Mouse (Mus musculus): Measurements from ENCODE around the gene Mipep. TPM values are rescaled to one million over a fixed set of nuclear protein-coding genes. Genes with fewer than 3 reads are reported as not detected.

Gene Mipep
- polyA plus RNA-seq, 1 experiment from 2014 or later: 13.5 TPM

DNA sequence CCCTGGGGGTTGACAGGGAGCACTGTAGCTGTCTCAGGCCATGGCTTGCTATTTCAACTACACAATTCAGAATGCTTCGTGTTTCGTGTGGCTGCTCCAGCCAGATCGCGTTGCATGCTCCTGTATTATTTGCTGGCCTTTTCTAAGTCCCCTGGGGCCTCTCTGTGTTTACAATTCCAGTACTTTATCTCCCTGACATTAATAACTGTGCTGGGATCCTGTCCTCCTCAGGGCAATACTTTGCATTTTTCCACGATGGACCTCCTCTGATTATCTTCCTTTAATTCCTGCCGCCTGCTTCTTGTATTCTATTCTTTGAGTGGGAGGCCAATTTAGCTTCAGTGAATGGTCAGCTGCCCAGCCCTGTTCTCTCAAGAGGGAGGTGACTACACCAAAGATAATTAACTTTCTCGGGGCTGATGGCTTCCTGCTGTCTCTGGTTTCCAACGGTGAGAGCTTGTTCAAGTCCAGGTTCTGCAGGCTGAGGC lies 128.7 kb downstream of the Mipep start:
- DNase-seq (no peak), ATAC-seq (ENCODE audit: low read depth) (no peak)
- H3K4me2 ChIP-seq: no peak overlapping the region
- H3K4me3 ChIP-seq (replicated peaks): no peak overlapping the region
- H3K9me3 ChIP-seq (replicated peaks): no peaks in the 10 kb centered on the region
- 58% methylated on average over 8 of the region's 8 CpGs for WGBS (ENCODE audit: insufficient replicate concordance)
- H3K27me3 ChIP-seq: no peaks in the 10 kb centered on the region
- H3K36me3 ChIP-seq: no peaks in the 10 kb centered on the region
- H3K27ac ChIP-seq: no peak overlapping the region
- H3K4me1 ChIP-seq (replicated peaks): no peaks in the 10 kb centered on the region
- no peak overlapping the region for H3K9ac ChIP-seq

DNA sequence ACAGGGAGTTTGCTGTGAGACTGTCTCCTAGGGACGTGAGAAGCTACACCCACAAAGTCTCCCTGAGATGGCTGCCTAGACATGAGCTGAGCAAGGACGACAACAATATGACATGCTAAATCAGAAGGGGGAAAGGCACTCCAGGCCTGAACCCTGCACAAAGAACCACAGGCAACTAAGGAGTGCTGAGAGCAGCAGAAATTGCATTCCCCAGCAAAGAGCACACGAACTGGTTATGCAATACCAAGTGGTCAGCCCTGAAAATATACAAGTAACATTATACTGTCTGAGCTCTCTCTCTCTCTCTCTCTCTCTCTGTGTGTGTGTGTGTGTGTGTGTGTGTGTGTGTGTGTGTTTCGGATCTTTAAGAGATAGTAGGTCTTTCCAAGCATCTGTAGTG lies 132.3 kb downstream of the Mipep start:
- Histone ChIP-seq H3K36me3 (no peaks in the 10 kb centered on the region), H3K9me3 (replicated peaks) (no peaks in the 10 kb centered on the region), H3K4me2 (no peak overlapping the region), H3K27me3 (no peaks in the 10 kb centered on the region), H3K4me1 (replicated peaks) (no peaks in the 10 kb centered on the region), H3K27ac (no peak overlapping the region), H3K9ac (no peak overlapping the region), H3K4me3 (replicated peaks) (no peak overlapping the region)
- DNase-seq (no peak), ATAC-seq (ENCODE audit: low read depth) (no peak)
- WGBS (ENCODE audit: insufficient replicate concordance): 32% methylated on average over 4 of the region's 4 CpGs

DNA sequence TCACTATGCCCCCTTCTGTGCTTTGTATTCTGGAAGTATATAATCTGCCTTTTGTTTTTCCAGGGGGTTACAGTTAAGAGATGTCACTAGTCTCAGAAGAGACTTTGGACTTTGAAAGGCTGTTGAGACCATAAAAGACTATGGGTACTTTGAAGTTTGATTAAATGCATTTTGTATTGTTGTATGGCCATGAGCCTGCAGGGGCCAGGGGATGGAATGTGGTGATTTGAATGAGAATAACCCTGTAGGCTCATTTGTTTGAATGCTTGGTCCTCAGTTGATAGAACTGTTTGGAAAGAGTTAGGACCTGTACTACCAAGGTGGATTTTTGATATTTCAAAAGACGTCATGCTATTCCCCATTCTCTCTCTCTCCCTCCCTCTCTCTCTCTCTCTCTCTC lies 141.6 kb downstream of the Mipep start:
- H3K36me3 ChIP-seq: no peaks in the 10 kb centered on the region
- no peaks in the 10 kb centered on the region for H3K4me1 ChIP-seq (replicated peaks)
- no peaks in the 10 kb centered on the region for H3K9me3 ChIP-seq (replicated peaks)
- no peaks in the 10 kb centered on the region for H3K27me3 ChIP-seq
- 63% methylated on average over 1 of the region's 1 CpGs for WGBS (ENCODE audit: insufficient replicate concordance)
- ATAC-seq (ENCODE audit: low read depth) (no peak), DNase-seq (no peak)
- no peak overlapping the region for H3K4me2 ChIP-seq
- no peak overlapping the region for H3K4me3 ChIP-seq (replicated peaks)
- H3K9ac ChIP-seq: no peak overlapping the region
- H3K27ac ChIP-seq: no peak overlapping the region

DNA sequence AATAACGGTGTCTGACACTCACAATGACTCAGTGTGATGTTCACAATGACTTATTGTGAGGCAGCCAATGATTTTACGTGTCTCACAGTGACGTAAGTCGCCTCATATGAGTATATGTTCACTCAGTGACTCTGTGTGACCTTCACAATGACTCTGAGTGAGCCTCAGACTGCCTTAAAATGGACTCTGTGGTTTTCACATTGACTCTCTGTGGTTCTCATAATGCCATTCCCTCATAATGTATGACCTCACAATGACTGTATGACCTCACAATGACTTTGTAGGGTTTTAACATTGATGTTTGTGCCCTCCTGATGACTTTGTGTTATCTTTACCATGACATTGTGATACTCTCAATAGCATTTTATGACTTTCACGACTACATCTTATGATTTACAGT lies 151.3 kb downstream of the Mipep start:
- no peaks in the 10 kb centered on the region for H3K36me3 ChIP-seq
- DNase-seq: no peak
- no peak for ATAC-seq (ENCODE audit: low read depth)
- no peak overlapping the region for H3K9ac ChIP-seq
- H3K27me3 ChIP-seq: no peaks in the 10 kb centered on the region
- H3K4me1 ChIP-seq (replicated peaks): no peaks in the 10 kb centered on the region
- no peak overlapping the region for H3K27ac ChIP-seq
- no peak overlapping the region for H3K4me3 ChIP-seq (replicated peaks)
- no peaks in the 10 kb centered on the region for H3K9me3 ChIP-seq (replicated peaks)
- WGBS (ENCODE audit: insufficient replicate concordance): 55% methylated on average over 5 of the region's 5 CpGs
- H3K4me2 ChIP-seq: no peak overlapping the region

DNA sequence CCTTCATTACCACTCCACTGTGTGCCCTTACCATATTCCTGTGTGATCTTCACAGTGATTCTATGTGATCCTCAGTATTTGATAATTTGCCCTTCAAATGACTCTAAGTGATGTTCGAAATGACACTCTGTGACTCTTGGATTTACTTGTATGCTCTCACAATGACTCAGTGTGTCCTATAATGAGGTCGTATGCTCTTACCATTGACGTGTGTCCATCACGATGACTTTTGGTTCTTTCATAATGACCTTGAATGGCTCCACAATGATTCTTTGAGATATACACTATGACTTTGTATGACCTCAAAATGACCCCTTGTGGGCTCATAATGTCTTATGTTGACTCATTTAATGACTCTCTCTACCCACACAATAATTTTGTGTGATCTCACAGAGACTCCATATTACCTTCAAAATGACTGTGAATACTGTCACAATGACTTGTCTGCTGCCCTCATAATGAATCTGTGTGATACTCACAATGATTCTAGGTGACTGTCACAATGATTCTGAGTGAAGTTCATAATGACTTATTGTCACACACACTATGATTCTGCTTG lies 153.2 kb downstream of the Mipep start:
- no peak overlapping the region for H3K4me3 ChIP-seq (replicated peaks)
- ATAC-seq (ENCODE audit: low read depth) (no peak), DNase-seq (no peak)
- no peaks in the 10 kb centered on the region for H3K36me3 ChIP-seq
- no peaks in the 10 kb centered on the region for H3K4me1 ChIP-seq (replicated peaks)
- no peak overlapping the region for H3K9ac ChIP-seq
- no peak overlapping the region for H3K4me2 ChIP-seq
- no peak overlapping the region for H3K27ac ChIP-seq
- H3K27me3 ChIP-seq: no peaks in the 10 kb centered on the region
- H3K9me3 ChIP-seq (replicated peaks): no peaks in the 10 kb centered on the region
- WGBS (ENCODE audit: insufficient replicate concordance): 74% methylated on average over 4 of the region's 4 CpGs

Other genes with a start within 250 kb of the Mipep start
- 17.2 and 19.6 TPM in 2 replicates for gene Spata13, start 150.6 kb upstream of the Mipep start, polyA plus RNA-seq (2015; fragmentation: Nextera tagmentation; extraction: Ambion mirVana)
- gene C1qtnf9, start 16.4 kb upstream of the Mipep start, polyA plus RNA-seq (2015; fragmentation: Nextera tagmentation; extraction: Ambion mirVana): 0.13 and 0.16 TPM in 2 replicates

Data from liver, embryonic 13.5 days (tissue).